Mouse (Mus musculus) neural tube, embryonic 14.5 days (tissue): Measurements from ENCODE around the gene Urm1. TPM values are rescaled to one million over a fixed set of nuclear protein-coding genes. Genes with fewer than 3 reads are reported as not detected.
A peak's percentile ranks its signal among the peaks of the same experiment; 100 is the strongest.

Source experiments
- ATAC-seq: fragments of 200-750 bp; cut with Nextera tagmentation; 2 replicates; pipeline ENCODE4 v1.8.0; 2017; ENCODE audit warnings: low read depth, mild to moderate bottlenecking, moderate TSS enrichment, moderate library complexity
- H3K27ac ChIP-seq: fragments of 300-500 bp; sonication (generic); 2 replicates; pipeline ENCODE4 v1.5.1; 2014; ENCODE audit warnings: low read depth, mild to moderate bottlenecking, control low read depth, low read length, moderate library complexity, mixed read lengths
- H3K27me3 ChIP-seq: fragments of 300-500 bp; sonication (generic); 2 replicates; pipeline ENCODE4 v1.6.1; 2014; ENCODE audit warnings: low read length; ENCODE audit not compliant: control insufficient read depth, insufficient read depth
- H3K36me3 ChIP-seq: fragments of 300-500 bp; sonication (generic); 2 replicates; pipeline ENCODE4 v1.6.1; 2014; ENCODE audit warnings: low read length, mixed read lengths; ENCODE audit not compliant: control insufficient read depth, insufficient read depth
- H3K4me1 ChIP-seq: fragments of 300-500 bp; sonication (generic); 2 replicates; pipeline ENCODE4 v1.6.1; 2014; ENCODE audit warnings: low read length; ENCODE audit not compliant: control insufficient read depth, insufficient read depth
- H3K4me2 ChIP-seq: fragments of 300-500 bp; sonication (generic); 2 replicates; pipeline ENCODE4 v1.6.1; 2014; ENCODE audit warnings: mild to moderate bottlenecking, low read depth, low read length, control low read depth
- H3K4me3 ChIP-seq: fragments of 300-500 bp; sonication (generic); 2 replicates; pipeline ENCODE4 v1.5.1; 2014; ENCODE audit warnings: low read depth, low read length, control low read depth, mixed read lengths
- H3K9ac ChIP-seq: fragments of 300-500 bp; sonication (generic); replicated peaks from 2 replicates; pipeline ENCODE4 v1.6.1; 2014; ENCODE audit warnings: low read depth, mild to moderate bottlenecking, control low read depth, low read length, mixed read lengths
- H3K9me3 ChIP-seq: fragments of 300-500 bp; sonication (generic); 2 replicates; pipeline ENCODE4 v1.6.1; 2016; ENCODE audit warnings: low read length; ENCODE audit not compliant: control insufficient read depth
- WGBS: fragments of 180-500 bp; shearing (Covaris S2); extraction: QIAGEN DNeasy Blood & Tissue Kit; methylation state at CpG from one replicate; pipeline ENCODE4 v1.1.7; 2014; 5-methylcytosine and 5-hydroxymethylcytosine counted together
- polyA plus RNA-seq: library from polyadenylated mRNA; unstranded; fragments of >200 nt; fragmentation: Nextera tagmentation; extraction: Ambion mirVana; gene quantifications from 2 replicates; pipeline ENCODE4 v1.2.1, GENCODE M21; 2014

The Urm1 gene
- polyA plus RNA-seq, 1 experiment from 2014 or later: 21.8 TPM

DNA sequence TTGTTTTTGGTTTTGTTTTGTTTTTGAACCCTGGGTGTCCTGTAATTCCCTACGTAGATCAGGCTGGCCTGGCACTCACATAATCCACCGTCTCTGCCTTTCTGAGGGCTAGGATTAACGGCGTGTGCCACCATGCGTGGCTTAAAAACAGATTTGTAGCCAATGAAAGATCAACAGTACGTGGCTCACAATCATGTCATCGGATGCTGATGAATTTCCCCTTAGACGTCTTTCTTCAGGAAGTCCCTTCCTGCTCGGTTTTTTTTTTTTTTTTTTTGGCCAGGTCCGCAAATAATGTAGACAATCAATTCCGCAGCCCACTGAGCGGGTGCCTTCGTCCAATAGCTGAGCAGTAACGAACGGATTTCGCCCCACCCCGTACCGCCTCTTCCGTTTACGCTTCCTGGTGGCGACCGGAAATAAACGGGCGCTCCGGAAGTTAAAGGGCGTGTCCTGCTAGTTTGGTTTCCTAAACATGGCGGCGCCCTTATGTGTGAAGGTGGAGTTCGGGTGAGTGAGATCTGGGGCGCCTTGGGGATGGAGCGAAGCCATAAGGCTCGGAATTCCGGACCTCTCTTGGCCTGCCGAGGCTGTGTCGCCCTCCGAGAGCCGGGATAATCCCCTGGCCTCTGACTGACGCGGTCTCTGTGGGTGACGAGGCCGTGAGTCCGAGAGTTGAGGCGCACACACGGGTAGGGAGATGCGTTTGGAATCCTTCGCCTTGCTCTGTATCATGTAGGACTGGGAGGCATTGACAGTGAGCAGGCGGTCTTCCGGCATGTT, 7.2 kb downstream of the Urm1 start:
- peak; percentile 98 for ATAC-seq
- Histone ChIP-seq H3K27me3 (no peaks in the 10 kb centered on the region), H3K4me1 (peaks cover 11% of the 10 kb centered on the region; the same call in 1 of the 2 replicates), H3K9ac (peak overlapping the region; percentile 59), H3K4me3 (peak overlapping the region; percentile 53), H3K27ac (peak overlapping the region; percentile 92), H3K9me3 (no peaks in the 10 kb centered on the region), H3K4me2 (peak overlapping the region; percentile 84), H3K36me3 (no peaks in the 10 kb centered on the region)
- WGBS: under 1% methylated on average over 48 of the region's 48 CpGs

DNA sequence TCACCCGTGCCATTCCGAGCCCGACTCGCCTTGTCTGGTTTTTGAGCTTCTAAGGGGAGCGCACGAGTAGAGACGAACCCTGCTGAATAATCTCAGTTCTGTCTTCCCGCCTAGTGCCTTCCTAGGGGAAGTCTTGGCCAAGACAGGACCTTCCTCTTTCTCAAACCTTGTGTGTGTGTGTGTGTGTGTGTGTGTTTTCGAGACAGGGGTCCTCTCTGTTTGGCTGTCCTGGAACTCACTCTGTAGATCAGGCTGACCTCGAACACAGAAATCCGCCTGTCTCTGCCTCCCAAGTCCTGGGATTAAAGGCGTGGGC, 7.8 kb downstream of the Urm1 start:
- peaks cover 11% of the 10 kb centered on the region; the same call in 1 of the 2 replicates for H3K4me1 ChIP-seq
- no peak overlapping the region for H3K27ac ChIP-seq
- H3K9ac ChIP-seq: peak overlapping the region; percentile 59
- no peaks in the 10 kb centered on the region for H3K9me3 ChIP-seq
- H3K4me2 ChIP-seq: peak overlapping the region; percentile 84
- H3K4me3 ChIP-seq: peak overlapping the region; percentile 53
- 3% methylated on average over 12 of the region's 12 CpGs for WGBS
- no peak for ATAC-seq
- H3K27me3 ChIP-seq: no peaks in the 10 kb centered on the region
- H3K36me3 ChIP-seq: no peaks in the 10 kb centered on the region

DNA sequence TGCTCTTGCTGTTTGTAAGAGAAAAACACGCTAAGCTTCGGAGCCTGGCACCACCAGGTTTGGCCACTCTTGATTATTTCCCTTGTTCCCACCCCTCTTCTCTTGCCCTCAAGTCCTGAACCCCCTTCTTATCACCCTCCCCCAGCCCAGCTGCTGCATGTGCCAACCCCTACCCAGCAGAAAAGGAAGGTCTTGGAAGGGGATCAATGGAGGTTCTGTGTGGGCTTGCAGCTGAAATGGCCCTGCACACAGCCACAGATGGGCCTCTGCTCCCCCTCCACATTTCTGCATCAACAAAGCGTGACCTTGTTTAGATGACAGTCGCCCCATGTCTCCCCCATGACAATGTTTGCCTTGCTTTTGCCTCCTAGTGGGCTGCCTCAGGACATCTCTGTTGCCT, 11.2 kb downstream of the Urm1 start:
- ATAC-seq: no peak
- WGBS: 86% methylated on average over 4 of the region's 4 CpGs

DNA sequence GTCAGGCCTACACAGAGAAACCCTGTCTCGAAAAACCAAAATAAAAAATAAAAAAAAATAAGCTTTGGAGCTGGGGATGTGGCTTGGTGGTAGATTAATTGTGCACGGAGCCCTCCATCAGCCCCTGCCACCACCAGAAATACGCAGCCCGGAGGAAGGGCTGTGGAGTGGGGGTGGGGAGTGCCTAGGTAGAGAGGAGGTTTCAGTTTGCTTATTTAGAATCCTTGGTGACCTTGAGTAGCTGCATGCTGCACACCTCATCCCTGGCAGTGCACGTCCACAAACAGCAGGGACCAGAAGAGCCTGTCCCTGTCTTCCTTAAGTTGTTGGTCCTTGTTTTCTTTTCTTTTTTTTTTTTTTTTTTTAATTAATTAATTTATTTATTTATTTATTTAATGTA, 13.9 kb downstream of the Urm1 start:
- Histone ChIP-seq H3K4me3 (no peak overlapping the region), H3K27ac (no peak overlapping the region), H3K27me3 (no peaks in the 10 kb centered on the region), H3K9me3 (no peaks in the 10 kb centered on the region), H3K9ac (no peak overlapping the region), H3K36me3 (no peaks in the 10 kb centered on the region), H3K4me1 (peaks cover 3% of the 10 kb centered on the region), H3K4me2 (no peak overlapping the region)
- no peak for ATAC-seq
- 93% methylated on average over 5 of the region's 5 CpGs for WGBS

More for the DNA sequence above, 11.2 kb downstream of the Urm1 start:
- Histone ChIP-seq H3K27ac (no peak overlapping the region), H3K9ac (no peak overlapping the region), H3K36me3 (no peaks in the 10 kb centered on the region), H3K4me2 (no peak overlapping the region), H3K4me3 (no peak overlapping the region), H3K27me3 (no peaks in the 10 kb centered on the region), H3K9me3 (no peaks in the 10 kb centered on the region), H3K4me1 (peaks cover 10% of the 10 kb centered on the region; the same call in 1 of the 2 replicates)

DNA sequence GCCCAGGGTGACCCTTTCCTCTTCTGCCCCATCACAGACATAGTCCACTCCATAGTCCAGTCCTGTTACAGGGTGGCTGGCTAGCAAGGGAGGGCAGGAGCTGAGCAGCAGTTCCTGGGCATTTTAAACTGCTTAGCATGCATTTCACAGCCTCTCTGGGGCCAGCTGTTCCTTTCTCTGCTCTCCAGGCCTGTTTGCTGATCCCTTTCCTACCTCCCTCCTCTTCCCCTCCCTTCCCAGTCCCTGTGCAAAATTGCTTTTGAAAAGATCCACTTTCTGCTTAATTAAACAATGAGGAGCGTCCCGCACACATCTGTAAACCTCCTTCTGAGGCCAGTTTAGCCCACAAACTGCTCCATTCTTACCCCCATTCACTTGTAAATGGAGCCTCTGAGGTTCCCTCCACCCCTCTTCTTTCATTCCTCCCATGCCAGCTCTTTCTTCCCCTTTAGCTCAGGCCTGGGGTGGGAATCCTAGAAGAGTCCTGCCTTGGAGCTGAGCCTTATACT, 15.6 kb downstream of the Urm1 start:
- no peaks in the 10 kb centered on the region for H3K27me3 ChIP-seq
- no peak overlapping the region for H3K4me3 ChIP-seq
- H3K27ac ChIP-seq: peak overlapping the region; percentile 49
- no peak overlapping the region for H3K4me2 ChIP-seq
- H3K9me3 ChIP-seq: no peaks in the 10 kb centered on the region
- ATAC-seq: peak; percentile 62
- 4% methylated on average over 2 of the region's 2 CpGs for WGBS
- peaks cover 15% of the 10 kb centered on the region for H3K4me1 ChIP-seq
- H3K9ac ChIP-seq: no peak overlapping the region
- H3K36me3 ChIP-seq: no peaks in the 10 kb centered on the region

DNA sequence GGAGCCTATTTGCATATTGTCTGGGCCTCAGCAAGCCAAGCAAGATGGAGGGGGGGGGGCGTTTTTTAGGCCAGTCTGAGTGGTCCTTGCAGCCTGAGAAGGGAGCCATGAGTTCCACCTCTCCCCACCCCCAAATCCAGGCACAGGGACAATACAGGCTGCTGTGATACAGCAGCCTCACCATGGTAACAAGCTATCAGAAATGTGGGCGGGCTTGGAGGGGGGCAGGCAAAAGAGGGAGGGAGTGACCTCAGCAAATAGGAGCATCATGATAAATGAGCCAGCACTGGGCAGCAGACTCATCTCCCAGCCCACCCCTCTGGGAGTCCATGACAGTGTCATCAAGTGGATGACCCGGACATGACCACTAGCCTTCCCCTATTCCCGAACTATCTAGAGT, 19.6 kb downstream of the Urm1 start:
- Histone ChIP-seq H3K36me3 (no peaks in the 10 kb centered on the region; the same call in 1 of the 2 replicates), H3K4me3 (no peak overlapping the region), H3K27ac (peak overlapping the region; percentile 64), H3K4me1 (peaks cover 26% of the 10 kb centered on the region), H3K9ac (0 out of 2 replicates have a peak overlapping the region, but pooled peaks have one; percentile 16), H3K27me3 (no peaks in the 10 kb centered on the region), H3K4me2 (no peak overlapping the region), H3K9me3 (no peaks in the 10 kb centered on the region)
- WGBS: 3% methylated on average over 4 of the region's 4 CpGs
- ATAC-seq: peak; percentile 65; the same call in 1 of the 2 replicates

DNA sequence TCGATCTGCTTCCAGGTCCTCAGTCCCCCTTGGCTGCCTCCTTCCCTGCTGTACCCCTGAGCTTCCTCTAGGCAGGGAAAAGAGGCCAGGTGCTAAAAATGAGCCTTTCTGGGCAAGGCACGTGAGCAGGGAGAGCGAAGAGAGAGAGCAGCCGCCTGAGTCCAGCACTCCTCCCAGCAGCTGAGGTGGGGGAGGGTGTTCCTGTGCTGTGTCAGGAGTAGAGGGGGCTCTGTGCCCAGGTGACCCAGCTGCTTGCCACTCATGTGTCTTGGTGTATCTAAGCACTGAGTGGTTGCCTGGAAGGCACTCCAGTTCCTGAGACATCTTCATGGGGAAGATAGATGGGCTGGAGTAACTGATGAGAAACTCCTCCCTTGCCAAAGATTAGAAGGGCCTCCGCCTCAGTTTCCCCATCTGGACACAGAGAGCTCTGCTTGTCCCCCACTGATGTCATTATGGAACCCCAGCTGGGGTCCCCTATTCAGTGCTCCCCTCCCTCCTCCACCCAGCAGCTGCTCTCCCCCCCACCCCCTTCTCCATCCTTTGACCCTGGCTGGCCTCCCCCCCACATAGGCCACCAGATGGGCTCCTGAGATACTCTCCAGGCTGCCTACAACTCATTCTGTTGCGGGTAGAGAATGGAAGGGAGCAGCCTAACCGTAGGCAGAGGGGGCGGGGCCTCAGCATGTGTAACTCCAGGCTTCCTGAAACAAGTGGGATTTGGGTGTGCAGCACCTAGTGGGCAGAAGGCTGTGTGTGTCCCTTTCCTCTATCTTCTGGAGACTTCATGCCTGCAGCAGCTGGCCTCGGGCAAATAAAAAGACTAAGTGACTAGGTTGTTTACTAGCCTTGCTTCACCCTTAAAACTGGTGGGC, 23.6 kb downstream of the Urm1 start:
- Histone ChIP-seq H3K9me3 (no peaks in the 10 kb centered on the region), H3K27me3 (no peaks in the 10 kb centered on the region; the same call in 1 of the 2 replicates), H3K36me3 (no peaks in the 10 kb centered on the region; the same call in 1 of the 2 replicates), H3K4me1 (peaks cover 42% of the 10 kb centered on the region), H3K4me2 (no peak overlapping the region; the same call in 1 of the 2 replicates), H3K9ac (no peak overlapping the region), H3K4me3 (no peak overlapping the region), H3K27ac (peak overlapping the region; percentile 66; the same call in 1 of the 2 replicates)
- 0 out of 2 replicates have a peak, but pooled peaks have one; percentile 30 for ATAC-seq
- 20% methylated on average over 9 of the region's 9 CpGs for WGBS

DNA sequence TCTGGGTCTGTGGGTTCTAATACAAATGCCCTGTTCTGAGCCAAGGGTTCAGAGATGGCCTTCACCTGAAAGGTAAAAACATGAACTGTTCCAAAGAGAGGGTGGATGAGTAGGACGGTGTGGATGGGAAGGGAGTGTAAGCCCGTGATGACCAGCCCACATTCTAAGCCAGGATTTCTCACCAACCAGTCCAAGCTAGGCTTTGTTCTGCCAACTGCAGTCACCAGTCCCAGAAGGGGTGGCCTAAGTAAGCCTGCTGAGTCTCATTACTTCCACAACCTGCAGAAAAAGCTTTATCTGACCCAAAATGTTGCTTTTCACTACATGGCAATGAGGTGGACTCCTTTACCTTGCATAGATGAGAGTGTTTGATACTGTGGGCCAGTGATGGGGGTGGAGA, 24.2 kb downstream of the Urm1 start:
- H3K27me3 ChIP-seq: no peaks in the 10 kb centered on the region; the same call in 1 of the 2 replicates
- H3K4me2 ChIP-seq: peak overlapping the region; percentile 76
- H3K9me3 ChIP-seq: no peaks in the 10 kb centered on the region
- H3K4me3 ChIP-seq: peak overlapping the region; percentile 61
- no peak overlapping the region; the same call in 1 of the 2 replicates for H3K9ac ChIP-seq
- H3K36me3 ChIP-seq: no peaks in the 10 kb centered on the region; the same call in 1 of the 2 replicates
- WGBS: 36% methylated on average over 2 of the region's 2 CpGs
- H3K27ac ChIP-seq: peak overlapping the region; percentile 66
- no peak for ATAC-seq
- H3K4me1 ChIP-seq: peaks cover 35% of the 10 kb centered on the region
